Mouse (Mus musculus) spleen, postnatal 10 days (tissue): ENCODE measurements around the gene Rabgap1l.
A peak's percentile ranks its signal among the peaks of the same experiment; 100 is the strongest.
"Not testable (repeated sequence)": the region's sequence is repeated elsewhere in the genome, so short reads cannot be mapped to it uniquely, and the experiment has no call there.

Experiments
- DNase-seq, 2 experiments: peaks; one replicate each; pipeline ENCODE4 v3.0.0; 2021 to 2022; ENCODE audit warnings: low spot score in 2 of 2

Gene Rabgap1l

DNA sequence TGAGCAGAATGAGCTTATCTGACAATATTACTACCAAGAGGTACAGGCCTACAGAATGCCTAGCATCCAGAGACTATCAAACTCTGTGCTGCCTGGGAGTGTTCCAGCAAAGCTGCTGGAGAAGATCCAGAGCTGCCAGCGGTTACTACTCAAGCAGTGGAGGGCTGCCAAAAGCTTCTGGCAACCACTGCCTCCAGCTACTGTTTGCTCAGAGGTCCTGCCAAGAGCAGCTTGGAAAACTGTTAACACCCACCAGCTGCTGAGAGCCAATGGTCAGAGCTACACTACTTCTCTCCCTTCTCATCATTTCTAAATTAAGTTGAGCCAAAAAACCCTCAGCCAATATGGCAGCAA lies 99.9 kb downstream of the Rabgap1l start:
- peak in 1 of 2 experiments; percentile 39 for DNase-seq

DNA sequence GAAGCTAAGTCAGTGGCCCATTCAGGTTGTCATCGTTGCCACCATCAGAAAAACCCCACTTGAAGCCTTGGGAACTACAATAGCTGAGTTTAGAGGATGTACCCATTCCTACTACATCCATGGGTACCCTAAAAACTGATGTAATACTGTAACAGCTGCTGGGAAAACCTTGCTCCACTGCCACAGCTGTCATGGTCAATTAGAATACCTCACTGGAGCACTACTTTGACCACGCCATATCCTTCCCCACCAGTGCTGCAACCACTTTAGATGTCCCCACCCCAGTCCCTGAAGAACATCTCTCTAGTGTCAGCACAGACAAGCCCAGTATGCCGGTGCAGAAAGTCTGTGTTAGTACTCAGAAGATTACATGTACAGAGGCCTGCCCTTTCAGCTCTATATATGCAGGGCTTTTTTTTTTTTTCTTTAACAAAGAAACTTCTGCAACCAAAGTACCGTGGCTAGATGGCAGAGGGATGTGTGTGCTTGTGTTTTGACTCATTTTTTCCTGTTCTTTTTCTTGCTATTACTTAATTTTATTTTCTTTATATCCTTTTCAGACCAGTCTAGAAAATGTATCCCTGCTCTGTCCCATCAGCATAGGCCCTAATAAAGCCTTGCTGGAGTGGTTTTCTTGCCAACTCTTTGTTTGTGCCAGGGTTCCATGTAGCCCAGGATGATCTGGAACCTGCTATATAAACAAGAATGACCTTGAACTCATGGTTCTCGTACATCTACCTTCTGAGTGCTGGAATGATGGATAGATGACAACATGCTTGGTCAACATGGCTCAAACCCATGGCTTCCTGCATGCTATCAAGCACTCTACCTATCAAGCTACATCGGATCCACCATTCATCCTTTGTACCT lies 100.6 kb downstream of the Rabgap1l start:
- no peak for DNase-seq

DNA sequence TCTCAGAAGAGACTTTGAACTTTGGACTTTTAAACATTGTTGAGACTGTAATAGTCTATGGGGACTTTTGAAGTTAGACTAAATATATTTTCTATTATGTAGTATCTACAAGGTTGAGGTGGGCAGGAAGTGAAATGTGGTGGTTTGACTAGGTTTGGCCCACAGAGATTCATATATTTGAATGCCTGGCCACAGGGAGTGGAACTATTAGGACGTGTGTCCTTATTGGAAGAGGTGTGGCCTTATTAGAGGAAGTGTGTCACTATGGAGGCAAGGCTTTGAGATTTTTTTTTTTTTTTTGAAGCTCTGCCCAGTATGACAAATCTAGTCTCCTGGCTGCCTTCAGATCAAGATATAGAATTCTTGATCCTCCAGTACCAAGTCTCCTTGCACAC lies 101.8 kb downstream of the Rabgap1l start:
- no peak for DNase-seq

DNA sequence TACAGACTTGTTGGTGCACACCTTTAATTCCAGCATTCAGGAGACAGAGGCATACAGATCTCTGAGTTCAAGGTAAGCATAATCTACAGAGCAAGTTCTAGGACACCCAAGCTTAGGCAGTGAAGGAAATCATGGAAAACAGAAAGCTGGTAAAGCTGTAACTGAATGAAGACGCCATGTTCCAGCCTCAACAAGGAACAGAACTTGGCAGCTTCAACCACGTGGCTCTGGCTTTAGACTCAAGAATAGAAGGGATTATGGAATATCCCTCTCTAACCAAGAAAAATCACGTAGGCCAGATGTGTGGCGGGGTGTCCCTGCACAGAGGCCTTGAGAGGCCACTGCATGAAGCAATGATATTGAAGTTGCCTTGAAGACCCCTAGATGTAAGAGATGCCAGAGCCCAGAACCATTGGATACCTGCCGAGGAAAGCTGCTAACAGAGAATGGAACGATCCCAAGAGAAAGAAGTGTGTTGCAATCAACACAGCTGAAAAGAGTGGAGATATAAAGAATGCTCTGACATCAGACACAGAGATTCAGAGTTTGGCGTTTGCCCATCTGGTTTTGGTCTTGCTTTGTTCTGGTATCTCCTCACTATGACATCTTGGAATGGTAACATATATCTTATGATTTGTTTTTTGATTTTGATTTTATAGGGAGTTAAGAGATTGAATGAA lies 102.4 kb downstream of the Rabgap1l start:
- no peak for DNase-seq

DNA sequence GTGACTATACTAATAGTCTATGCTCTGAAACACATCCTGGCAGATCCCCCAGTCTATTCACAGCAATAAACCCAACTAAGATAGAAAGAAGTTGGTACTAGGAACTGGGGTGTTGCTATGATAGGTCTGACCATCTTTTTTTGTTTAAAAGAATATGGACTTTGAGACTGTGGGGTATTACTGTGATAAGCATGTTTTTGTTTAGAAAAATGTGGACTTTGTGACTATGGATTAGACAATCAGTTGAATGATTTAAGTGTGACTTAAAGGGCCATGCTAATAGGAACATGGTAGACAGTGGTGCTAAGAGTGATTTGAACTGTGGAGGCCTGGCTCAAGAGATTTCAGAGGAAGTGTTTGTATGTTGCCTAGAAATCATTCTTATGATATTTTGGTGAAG lies 103.5 kb downstream of the Rabgap1l start:
- DNase-seq = no peak

DNA sequence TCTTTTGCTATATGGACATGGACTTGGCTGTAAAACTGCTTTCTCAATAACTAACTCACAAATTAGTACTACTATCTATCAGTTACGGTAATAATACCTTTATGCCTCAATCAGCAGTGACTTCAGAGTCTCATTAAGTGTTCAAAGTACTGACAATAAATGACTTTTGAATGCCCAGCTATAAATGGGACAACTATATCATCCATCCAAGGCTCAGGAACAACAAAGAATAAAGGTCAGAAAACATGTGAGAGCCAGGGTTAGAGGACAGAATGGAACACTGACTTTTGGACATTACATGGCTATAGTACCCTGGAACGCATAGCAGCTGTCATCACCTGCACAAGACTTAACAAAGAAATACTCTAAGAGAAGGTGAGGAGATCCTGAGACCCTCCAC lies 108.8 kb downstream of the Rabgap1l start:
- no peak for DNase-seq

DNA sequence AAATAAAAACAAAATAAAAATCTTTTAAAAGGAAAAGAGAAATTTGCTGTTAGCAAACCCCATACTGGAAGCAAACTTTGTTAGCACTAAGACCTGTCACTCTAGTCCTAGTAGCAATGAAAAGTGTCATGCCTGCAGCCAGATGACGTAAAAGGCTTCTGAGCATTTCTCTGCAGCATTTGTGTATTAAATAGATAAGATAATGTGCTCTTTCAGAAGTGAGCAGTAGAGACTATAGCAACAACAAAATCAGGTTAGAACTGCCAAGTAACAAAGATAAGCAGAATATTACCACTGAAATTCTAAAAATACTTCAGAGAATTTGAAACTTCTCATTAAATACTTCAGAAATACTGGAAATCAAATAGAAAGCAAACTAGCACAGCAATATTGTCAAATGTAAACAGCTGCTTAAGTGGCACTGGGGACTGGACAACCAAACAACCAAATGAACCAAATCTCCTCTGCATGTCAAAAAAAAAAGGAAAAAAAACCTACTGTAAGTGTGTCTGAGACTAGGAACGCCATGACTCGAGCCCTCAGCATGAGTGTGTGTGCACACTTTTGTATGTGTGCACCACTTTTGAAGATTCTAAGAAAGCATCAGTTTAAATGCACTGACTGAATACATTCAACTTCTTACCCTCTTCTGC lies 111.5 kb downstream of the Rabgap1l start:
- no peak for DNase-seq

DNA sequence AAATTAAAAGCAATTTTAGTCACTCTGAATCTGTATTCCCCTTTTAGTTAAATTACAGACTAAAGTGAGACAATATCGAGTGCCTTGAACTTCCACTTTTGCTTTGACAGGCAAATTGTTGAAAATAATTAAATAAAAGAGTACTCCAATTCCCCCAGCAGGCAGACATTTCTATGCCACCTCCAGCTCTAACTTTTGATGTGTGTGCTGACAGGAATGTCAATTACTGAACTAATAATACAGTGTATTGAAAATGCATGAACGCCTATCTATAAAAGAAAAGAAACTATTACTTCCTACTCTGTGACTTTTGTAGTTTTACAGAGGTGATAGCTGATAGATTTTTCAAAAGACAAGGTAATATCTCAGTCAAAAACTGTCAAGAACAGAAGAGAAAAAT lies 118.2 kb downstream of the Rabgap1l start:
- no peak for DNase-seq

DNA sequence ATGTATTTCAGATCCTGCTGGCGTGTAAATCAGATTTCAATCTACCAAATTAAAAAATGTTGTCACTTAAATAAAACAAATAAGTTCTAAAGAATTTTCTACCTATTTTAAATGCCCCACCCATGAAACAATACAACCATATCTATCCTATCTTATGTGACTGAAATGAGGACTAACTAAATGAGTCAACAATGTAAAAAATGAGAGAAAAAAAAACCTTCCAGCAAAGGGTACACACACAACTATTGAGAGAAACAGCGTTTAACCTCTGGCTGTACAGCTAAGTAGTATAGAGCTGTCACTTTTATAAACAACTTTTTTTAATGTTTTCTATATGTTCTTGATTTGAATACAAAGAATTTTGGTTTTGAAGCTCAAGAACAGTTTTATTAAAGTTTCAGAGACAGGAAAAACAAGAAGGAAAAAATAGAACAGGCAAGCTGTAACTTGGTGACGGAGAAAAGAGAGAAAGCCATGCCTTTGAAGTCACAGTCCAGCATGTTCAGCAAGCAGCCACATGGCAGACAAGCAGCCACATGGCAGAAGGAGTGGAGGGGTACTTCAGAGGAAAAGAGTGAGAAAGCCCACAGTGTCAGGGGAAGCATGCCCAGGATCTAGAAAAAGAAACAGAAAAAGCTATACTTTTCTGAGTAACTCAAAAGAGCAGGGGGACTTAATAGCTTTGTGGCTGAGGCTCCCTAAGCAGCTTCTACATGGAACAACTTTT lies 120.8 kb downstream of the Rabgap1l start:
- DNase-seq = no peak

DNA sequence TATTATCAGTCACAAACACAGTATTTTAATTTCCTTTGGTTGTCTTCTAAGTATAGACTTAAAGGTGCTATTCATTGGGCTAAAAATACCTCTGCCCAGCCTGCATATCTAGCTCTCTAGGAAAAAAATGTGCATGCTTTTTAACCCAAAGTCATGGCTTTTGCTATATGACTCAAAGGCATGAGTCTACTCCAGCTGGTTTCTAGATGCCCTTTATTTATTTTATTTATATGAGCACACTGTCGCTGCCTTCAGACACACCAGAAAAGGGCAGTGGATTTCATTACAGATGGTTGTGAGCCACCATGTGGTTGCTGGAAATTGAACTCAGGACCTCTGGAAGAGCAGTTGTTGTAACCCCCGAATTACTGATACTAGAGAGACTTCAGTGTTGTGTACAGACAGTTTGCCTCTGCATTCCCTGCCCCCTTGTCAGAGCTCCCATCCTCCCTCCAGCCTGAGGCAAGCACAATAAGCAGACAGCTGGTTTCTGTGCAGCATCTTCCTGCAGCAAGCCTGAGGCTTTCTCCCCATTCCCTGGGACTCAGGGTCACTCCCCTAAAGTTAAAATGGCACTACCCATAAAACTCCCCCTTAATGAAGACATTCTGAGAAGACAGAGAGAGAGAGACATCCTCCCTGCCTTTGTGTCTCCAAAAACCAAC lies 137.1 kb downstream of the Rabgap1l start:
- DNase-seq = no peak

DNA sequence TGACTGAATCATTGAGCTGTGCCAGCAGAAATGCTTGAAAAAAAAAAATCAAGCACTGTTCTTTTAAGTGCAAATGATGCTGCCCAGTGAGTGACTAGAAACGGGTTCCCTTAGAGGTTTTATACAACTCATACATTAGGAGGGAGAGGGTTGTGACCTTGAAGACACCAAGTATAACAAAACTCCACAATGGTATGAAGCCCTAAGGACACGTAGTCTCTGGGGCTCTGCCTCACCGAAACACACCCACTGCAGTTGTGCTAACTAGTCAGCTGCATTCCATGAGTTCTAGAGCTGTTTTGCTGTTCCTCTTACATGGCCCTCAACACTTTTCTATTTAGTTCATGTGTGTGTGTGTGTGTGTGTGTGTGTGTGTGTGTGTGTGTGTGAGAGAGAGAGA lies 141.3 kb downstream of the Rabgap1l start:
- no peak for DNase-seq

DNA sequence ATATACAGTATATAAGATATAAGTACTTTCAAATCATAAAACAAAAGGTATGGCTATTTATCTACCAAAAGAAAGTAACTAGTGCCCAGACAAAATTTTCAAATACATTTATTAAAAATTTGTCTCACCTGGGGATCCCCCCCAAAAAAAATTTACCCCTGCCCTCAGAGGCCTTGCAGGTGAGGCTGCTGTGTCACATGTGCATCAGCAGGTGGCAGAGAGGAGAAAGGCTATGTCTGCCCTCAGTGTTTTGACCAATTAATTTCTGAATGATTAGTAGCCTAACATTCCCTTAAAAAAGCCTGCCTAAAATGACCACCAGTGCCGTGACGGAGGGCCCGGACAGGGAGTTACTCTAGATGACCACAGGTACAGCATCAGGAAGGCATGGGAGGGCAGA lies 147.6 kb downstream of the Rabgap1l start:
- DNase-seq = no peak

DNA sequence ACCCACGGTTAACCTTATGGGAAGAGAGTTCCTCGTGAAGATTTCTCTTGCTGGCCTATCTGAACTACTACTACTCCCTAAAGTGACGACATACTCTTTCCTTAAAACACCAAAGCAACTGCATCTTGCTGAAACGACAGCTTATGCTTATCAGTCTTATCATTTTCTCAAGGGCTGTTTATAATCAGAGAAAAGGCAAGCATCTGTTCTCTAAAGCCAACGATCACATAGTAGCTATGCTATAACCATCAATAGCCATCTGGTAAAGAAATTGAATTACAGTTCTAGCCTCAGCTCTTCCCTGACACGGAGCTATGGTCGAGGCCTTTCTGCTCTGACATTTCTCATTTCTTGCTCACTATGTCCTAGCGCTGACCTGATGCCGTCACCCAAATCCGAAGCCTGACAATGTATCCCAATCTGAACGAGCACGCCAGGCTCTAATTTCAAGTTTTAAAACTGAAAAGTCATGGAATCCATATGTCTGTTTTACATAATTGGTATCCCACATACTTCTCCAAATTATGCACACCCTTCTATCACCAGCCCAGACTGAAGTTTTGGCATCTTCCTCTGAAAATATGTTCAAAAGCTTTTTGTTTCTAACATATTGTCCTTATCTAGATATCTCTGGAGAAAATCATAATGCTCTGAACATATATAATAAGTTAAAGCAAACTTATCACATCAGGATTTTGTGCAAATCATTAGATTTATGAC lies 164.6 kb downstream of the Rabgap1l start:
- no peak for DNase-seq

DNA sequence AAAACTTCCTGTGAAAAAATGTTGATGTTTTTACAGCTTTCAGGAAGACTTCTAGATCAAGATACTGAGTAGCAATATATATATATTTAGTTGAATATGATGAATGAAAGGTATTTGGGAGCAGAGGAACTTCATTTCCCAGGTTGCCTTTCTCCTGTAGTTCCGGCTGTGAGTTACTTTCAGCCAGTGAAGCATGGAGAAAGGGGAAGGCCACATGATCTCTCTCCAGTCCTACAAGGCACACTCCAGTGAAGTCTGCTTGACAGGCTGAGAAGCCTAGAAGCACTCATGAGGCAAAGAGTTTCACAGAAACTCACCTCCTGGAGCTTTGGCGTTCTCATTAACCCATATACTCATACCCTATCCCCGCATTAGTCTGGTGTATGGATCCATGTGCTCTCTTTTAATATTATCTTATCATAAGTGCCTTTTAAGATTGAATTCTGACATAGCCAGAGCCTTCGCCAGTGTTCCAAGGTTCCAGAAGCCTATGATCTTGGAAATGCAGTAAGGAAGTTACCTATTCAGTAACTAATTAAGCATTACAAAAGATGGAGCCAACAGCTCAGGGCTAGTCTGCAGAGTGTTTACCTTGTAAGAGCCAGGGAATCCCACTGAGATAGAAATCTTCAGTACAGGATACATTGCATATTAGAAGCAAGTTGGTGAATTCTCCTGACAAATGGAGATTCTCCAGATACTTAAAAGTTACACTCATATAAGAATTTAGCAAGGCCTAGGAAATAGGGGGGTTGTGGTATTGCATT lies 168.5 kb downstream of the Rabgap1l start:
- not testable (repeated sequence) for DNase-seq

DNA sequence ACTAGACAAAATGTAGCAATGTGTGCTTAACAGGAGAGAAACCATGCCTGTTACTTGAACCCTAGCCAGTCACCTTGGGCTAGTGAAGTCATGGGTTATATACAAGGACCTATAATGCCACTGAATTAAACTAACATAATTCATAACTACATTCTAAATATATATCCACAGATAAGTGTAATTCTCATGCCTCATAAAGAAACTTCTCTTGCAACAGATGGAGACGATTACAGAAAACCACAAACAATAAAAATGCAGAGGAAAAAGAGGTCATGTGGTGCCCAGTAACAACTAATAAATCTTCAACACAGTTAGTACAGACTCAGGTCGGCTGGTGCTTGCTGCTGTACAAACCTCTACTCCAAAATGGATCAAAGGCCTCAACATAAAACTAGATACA lies 174.8 kb downstream of the Rabgap1l start:
- no peak for DNase-seq

DNA sequence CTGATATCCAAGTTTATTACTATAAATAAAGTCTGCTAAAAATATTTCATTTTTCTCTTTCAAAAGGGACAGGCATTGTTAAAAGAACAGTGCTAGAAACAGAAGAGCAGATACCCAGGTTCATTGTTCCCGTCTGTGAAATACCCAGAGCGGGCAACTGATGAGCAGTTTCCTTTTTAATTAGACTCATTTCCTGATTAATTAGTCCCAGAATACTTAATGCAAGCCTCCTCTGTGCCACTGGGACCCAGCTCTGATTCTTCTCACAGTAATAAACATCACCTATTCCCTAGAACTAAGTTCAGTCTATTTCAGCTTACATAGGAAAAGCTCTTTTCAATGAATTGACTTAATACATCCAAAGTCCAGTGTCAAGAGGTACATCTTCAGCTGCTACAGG lies 186.6 kb downstream of the Rabgap1l start:
- no peak for DNase-seq

DNA sequence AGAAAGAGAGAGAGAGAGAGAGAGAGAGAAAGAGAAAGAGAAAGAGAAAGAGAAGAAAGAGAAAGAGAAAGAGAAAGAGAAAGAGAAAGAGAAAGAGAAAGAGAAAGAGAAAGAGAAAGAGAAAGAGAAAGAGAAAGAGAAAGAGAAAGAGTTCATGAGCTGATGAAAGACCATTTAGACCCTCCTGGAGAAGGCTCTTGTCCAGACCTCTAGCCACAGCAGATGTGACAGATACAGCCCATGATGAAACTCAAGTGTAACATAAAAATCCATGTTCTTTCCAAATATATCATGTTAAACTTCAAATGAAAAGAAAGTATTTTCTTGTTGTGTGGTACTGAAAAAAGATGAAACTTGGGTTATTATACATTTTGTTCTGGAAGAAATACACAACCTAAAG lies 189.7 kb downstream of the Rabgap1l start:
- not testable (repeated sequence) for DNase-seq

DNA sequence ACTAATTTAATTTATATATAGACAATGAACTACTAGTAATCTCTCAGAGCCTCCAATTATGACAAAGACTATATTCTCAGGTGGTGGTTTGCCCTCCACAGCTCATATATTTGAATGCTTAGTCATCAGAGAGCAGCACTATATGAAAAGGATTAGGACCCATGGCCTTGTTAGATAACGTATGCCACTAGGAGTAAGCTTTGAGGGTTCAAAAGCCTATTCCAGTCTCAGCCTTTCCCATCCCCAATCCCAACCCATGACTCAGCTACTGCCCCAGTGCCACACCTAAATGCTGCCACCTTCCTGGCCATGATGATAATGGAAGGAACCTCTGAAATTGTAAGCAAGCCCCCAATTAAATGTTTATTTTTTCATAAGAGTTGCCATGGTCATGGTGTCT lies 195.6 kb downstream of the Rabgap1l start:
- DNase-seq = no peak

DNA sequence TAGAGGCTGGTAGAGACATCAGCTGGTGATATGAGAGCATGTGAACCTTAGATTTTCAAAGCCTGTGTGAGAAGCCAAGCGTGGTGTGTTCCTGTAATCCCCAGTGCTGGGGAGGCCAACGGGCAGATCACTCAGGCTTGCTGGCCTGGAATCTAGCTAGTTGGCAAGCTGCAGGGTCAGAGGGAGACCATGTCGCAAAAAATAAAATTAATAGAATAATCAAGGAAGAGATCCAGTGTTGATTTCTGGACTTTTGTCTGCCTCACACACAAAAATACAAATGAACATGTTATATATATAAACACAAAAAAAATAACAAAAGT lies 196.1 kb downstream of the Rabgap1l start:
- DNase-seq = no peak

DNA sequence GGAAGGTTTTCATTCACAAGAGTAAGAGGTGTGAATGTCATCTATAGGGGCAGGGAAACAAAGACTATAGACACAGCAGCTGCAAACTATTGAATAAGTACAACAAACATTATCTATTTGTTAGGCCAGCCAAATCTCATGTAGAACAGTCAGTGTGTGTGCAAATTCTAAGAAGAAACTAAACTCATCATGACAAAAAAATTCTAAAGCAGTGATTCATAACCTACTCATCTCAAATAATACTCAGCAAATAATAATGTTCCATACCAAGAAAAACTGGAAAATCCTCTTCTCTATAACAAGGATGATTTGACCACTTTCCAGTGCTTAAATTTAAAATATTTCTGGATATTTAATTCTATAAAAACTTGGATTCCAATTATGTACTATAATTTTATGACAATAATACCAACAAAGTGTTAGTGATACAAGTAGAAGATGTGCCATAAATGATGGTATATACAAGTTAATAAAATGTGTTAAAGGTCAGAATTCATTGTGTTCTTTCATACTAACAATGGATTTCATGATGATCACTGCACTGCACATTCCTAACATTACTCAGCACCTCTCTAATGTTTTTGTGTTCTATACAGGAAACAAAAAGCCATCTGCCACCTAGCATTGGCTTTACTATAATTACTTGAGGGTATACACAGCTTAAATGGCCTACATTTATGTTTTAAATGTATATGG lies 196.6 kb downstream of the Rabgap1l start:
- no peak for DNase-seq
